Mouse (Mus musculus) forebrain, embryonic 15.5 days (tissue): ENCODE results near the gene Vtn. TPM values are rescaled to one million over a fixed set of nuclear protein-coding genes. Genes with fewer than 3 reads are reported as not detected.

Experiments used
- ATAC-seq: fragments of 200-750 bp; cut with Nextera tagmentation; replicated peaks from 2 replicates; pipeline ENCODE4 v1.8.0; 2017; ENCODE audit warnings: mild to moderate bottlenecking, moderate TSS enrichment, moderate library complexity
- H3K27ac ChIP-seq: fragments of 300-500 bp; sonication (generic); replicated peaks from 2 replicates; pipeline ENCODE4 v1.5.1; 2015; ENCODE audit warnings: mild to moderate bottlenecking, inconsistent platforms
- H3K27me3 ChIP-seq: fragments of 300-500 bp; sonication (generic); 2 replicates; pipeline ENCODE4 v1.6.1; 2015; ENCODE audit warnings: inconsistent platforms
- H3K36me3 ChIP-seq: fragments of 300-500 bp; sonication (generic); 2 replicates; pipeline ENCODE4 v1.6.1; 2015; ENCODE audit warnings: mild to moderate bottlenecking, inconsistent platforms
- H3K4me1 ChIP-seq: fragments of 300-500 bp; sonication (generic); 2 replicates; pipeline ENCODE4 v1.6.1; 2015; ENCODE audit warnings: inconsistent platforms
- H3K4me2 ChIP-seq: fragments of 300-500 bp; sonication (generic); replicated peaks from 2 replicates; pipeline ENCODE4 v1.6.1; 2015; ENCODE audit warnings: mild to moderate bottlenecking, inconsistent platforms
- H3K4me3 ChIP-seq: fragments of 300-500 bp; sonication (generic); 2 replicates; pipeline ENCODE4 v1.5.1; 2015; ENCODE audit warnings: mild to moderate bottlenecking, inconsistent platforms
- H3K9ac ChIP-seq: fragments of 300-500 bp; sonication (generic); replicated peaks from 2 replicates; pipeline ENCODE4 v1.6.1; 2015; ENCODE audit warnings: mild to moderate bottlenecking, inconsistent platforms
- H3K9me3 ChIP-seq: fragments of 300-500 bp; sonication (generic); 2 replicates; pipeline ENCODE4 v1.6.1; 2016; ENCODE audit warnings: inconsistent platforms
- WGBS: fragments of 180-500 bp; shearing (Covaris S2); methylation state at CpG from one replicate; pipeline ENCODE4 v1.1.7; 2015; ENCODE audit warnings: mixed read lengths; 5-methylcytosine and 5-hydroxymethylcytosine counted together
- polyA plus RNA-seq: library from polyadenylated mRNA; unstranded; fragments of >200 nt; fragmentation: Nextera tagmentation; extraction: Ambion mirVana; gene quantifications from 2 replicates; pipeline ENCODE4 v1.2.1, GENCODE M21; 2015

Gene Vtn
- polyA plus RNA-seq, 1 experiment from 2014 or later = 69.0 TPM

- Histone ChIP-seq H3K9me3 (no peaks in the 10 kb centered on the region), H3K4me2 (no peak overlapping the region), H3K9ac (no peak overlapping the region), H3K36me3 (no peaks in the 10 kb centered on the region; the same call in 1 of the 2 replicates), H3K4me3 (no peak overlapping the region), H3K27me3 (no peaks in the 10 kb centered on the region), H3K4me1 (peaks cover 17% of the 10 kb centered on the region), H3K27ac (no peak overlapping the region)
- no peak for ATAC-seq
- 88% methylated on average over 7 of the region's 7 CpGs for WGBS
Measured at GRCm38 (mm10) chr11:78467515-78467914, 31.4 kb upstream of the Vtn start.

GRCm38 (mm10) chr11:78467932-78468331 lies 31.0 kb upstream of the Vtn start:
- Histone ChIP-seq H3K4me3 (no peak overlapping the region), H3K9ac (no peak overlapping the region), H3K4me2 (no peak overlapping the region), H3K4me1 (peaks cover 17% of the 10 kb centered on the region), H3K9me3 (no peaks in the 10 kb centered on the region), H3K27ac (no peak overlapping the region), H3K36me3 (no peaks in the 10 kb centered on the region; the same call in 1 of the 2 replicates), H3K27me3 (no peaks in the 10 kb centered on the region)
- 73% methylated on average over 3 of the region's 3 CpGs for WGBS
- no peak for ATAC-seq

- 92% methylated on average over 10 of the region's 10 CpGs for WGBS
Measured at GRCm38 (mm10) chr11:78471326-78472103, 27.4 kb upstream of the Vtn start.

GRCm38 (mm10) chr11:78475289-78475688 lies 23.6 kb upstream of the Vtn start:
- H3K9me3 ChIP-seq = no peaks in the 10 kb centered on the region
- H3K9ac ChIP-seq = no peak overlapping the region
- peaks cover 11% of the 10 kb centered on the region for H3K36me3 ChIP-seq
- 87% methylated on average over 3 of the region's 3 CpGs for WGBS
- no peak overlapping the region for H3K27ac ChIP-seq
- H3K4me1 ChIP-seq = no peaks in the 10 kb centered on the region
- no peak for ATAC-seq
- no peak overlapping the region for H3K4me3 ChIP-seq
- H3K4me2 ChIP-seq = no peak overlapping the region
- H3K27me3 ChIP-seq = no peaks in the 10 kb centered on the region

More at GRCm38 (mm10) chr11:78471326-78472103, 27.4 kb upstream of the Vtn start:
- Histone ChIP-seq H3K4me2 (no peak overlapping the region), H3K9ac (no peak overlapping the region), H3K27me3 (no peaks in the 10 kb centered on the region), H3K9me3 (no peaks in the 10 kb centered on the region), H3K4me3 (no peak overlapping the region), H3K4me1 (peaks cover 4% of the 10 kb centered on the region), H3K36me3 (peaks cover 5% of the 10 kb centered on the region; the same call in 1 of the 2 replicates), H3K27ac (no peak overlapping the region)
- ATAC-seq = no peak

GRCm38 (mm10) chr11:78483639-78484038 lies 15.3 kb upstream of the Vtn start:
- no peak overlapping the region for H3K27ac ChIP-seq
- no peak for ATAC-seq
- 68% methylated on average over 7 of the region's 7 CpGs for WGBS
- no peak overlapping the region for H3K4me3 ChIP-seq
- no peak overlapping the region for H3K4me2 ChIP-seq
- H3K4me1 ChIP-seq = no peaks in the 10 kb centered on the region
- H3K27me3 ChIP-seq = no peaks in the 10 kb centered on the region
- H3K9me3 ChIP-seq = no peaks in the 10 kb centered on the region
- no peak overlapping the region for H3K9ac ChIP-seq
- peaks cover 64% of the 10 kb centered on the region for H3K36me3 ChIP-seq

GRCm38 (mm10) chr11:78488168-78488567 lies 10.7 kb upstream of the Vtn start:
- Histone ChIP-seq H3K4me2 (no peak overlapping the region), H3K4me3 (no peak overlapping the region), H3K27me3 (peaks cover 12% of the 10 kb centered on the region; the same call in 1 of the 2 replicates), H3K9ac (no peak overlapping the region), H3K9me3 (no peaks in the 10 kb centered on the region), H3K4me1 (peaks cover 11% of the 10 kb centered on the region), H3K27ac (no peak overlapping the region), H3K36me3 (peaks cover 33% of the 10 kb centered on the region)
- 3% methylated on average over 8 of the region's 8 CpGs for WGBS
- no peak for ATAC-seq

GRCm38 (mm10) chr11:78490781-78491241 lies 8.1 kb upstream of the Vtn start:
- Histone ChIP-seq H3K9ac (peak overlapping the region; percentile 30; the same call in 1 of the 2 replicates), H3K4me2 (peak overlapping the region; percentile 51), H3K4me1 (peaks cover 24% of the 10 kb centered on the region), H3K27me3 (peaks cover 12% of the 10 kb centered on the region; the same call in 1 of the 2 replicates), H3K36me3 (peaks cover 16% of the 10 kb centered on the region), H3K27ac (no peak overlapping the region), H3K9me3 (no peaks in the 10 kb centered on the region), H3K4me3 (peak overlapping the region; percentile 23)
- WGBS = 5% methylated on average over 48 of the region's 48 CpGs
- ATAC-seq = peak; percentile 84

GRCm38 (mm10) chr11:78495904-78496303 lies 3.0 kb upstream of the Vtn start:
- 8% methylated on average over 6 of the region's 6 CpGs for WGBS
- no peak overlapping the region for H3K27ac ChIP-seq
- no peak for ATAC-seq
- H3K4me1 ChIP-seq = peaks cover 34% of the 10 kb centered on the region
- 0 out of 2 replicates have a peak, but pooled peaks cover 5% of the 10 kb centered on the region for H3K27me3 ChIP-seq
- H3K4me3 ChIP-seq = peak overlapping the region; percentile 92
- H3K9me3 ChIP-seq = no peaks in the 10 kb centered on the region
- no peaks in the 10 kb centered on the region for H3K36me3 ChIP-seq
- peak overlapping the region; percentile 56 for H3K4me2 ChIP-seq
- H3K9ac ChIP-seq = peak overlapping the region; percentile 96; the same call in 1 of the 2 replicates

GRCm38 (mm10) chr11:78497071-78497541 lies 1.8 kb upstream of the Vtn start:
- Histone ChIP-seq H3K9ac (peak overlapping the region; percentile 96), H3K27ac (peak overlapping the region; percentile 96), H3K9me3 (no peaks in the 10 kb centered on the region), H3K4me1 (peaks cover 30% of the 10 kb centered on the region), H3K4me3 (peak overlapping the region; percentile 92), H3K36me3 (no peaks in the 10 kb centered on the region), H3K4me2 (peak overlapping the region; percentile 56), H3K27me3 (no peaks in the 10 kb centered on the region)
- under 1% methylated on average over 44 of the region's 44 CpGs for WGBS
- ATAC-seq = peak; percentile 76

GRCm38 (mm10) chr11:78497544-78498522 lies 1.1 kb upstream of the Vtn start, which contains the start of gene Sarm1:
Gene Sarm1 (minus strand): TSS chr11:78497754.
- Histone ChIP-seq H3K27ac (peak within 1 kb of the TSS; percentile 96), H3K27me3 (no peaks in the 10 kb centered on the region), H3K36me3 (no peaks in the 10 kb centered on the region), H3K4me3 (peak within 1 kb of the TSS; percentile 92), H3K9me3 (no peaks in the 10 kb centered on the region), H3K9ac (peak within 1 kb of the TSS; percentile 96), H3K4me2 (peak within 1 kb of the TSS; percentile 56), H3K4me1 (peaks cover 30% of the 10 kb centered on the region)
- 2% methylated on average over 35 of the region's 36 CpGs for WGBS
- ATAC-seq = peak; percentile 98

- no peaks in the 10 kb centered on the region for H3K27me3 ChIP-seq
- no peak overlapping the region for H3K9ac ChIP-seq
- no peak overlapping the region for H3K27ac ChIP-seq
- no peak overlapping the region for H3K4me2 ChIP-seq
- WGBS = 52% methylated on average over 16 of the region's 16 CpGs
- H3K9me3 ChIP-seq = no peaks in the 10 kb centered on the region
- H3K36me3 ChIP-seq = no peaks in the 10 kb centered on the region
- ATAC-seq = no peak
- peak overlapping the region; percentile 6; the same call in 1 of the 2 replicates for H3K4me3 ChIP-seq
- H3K4me1 ChIP-seq = peaks cover 38% of the 10 kb centered on the region
Measured at GRCm38 (mm10) chr11:78499543-78499942, 652 bp downstream of the Vtn start.
